In genomic region chr7:29986101-29986500, GRCm38 (mm10) we compare ENCODE assay signal across 15 mouse cellular contexts. TPM values are rescaled to one million over a fixed set of nuclear protein-coding genes. Genes with fewer than 3 reads are reported as not detected.
DNase-seq lines count a peak whose midpoint lies in the region; ATAC-seq and TF ChIP-seq lines count a peak whose summit lies in the region.
"Had no signal": no experiment of that assay in that cellular context is flagged by ENCODE, and none has a peak within 500 bp of the region (broad histone marks: within the 10 kb centered on the region; RNA-seq: fewer than 3 reads in every experiment).

No protein-coding gene starts in this region.

- H3K27ac ChIP-seq in kidney, adult 2 months (ENCODE audit: insufficient read depth, low read depth, low read length): peak overlapping the region; percentile 42; the same call in 1 of the 2 replicates
- no peak overlapping the region for H3K27ac ChIP-seq in embryonic facial prominence, embryonic 14.5 days (replicated peaks; ENCODE audit: low read depth, low read length)
- peak overlapping the region; percentile 11 for H3K27ac ChIP-seq in stomach, embryonic 15.5 days
- H3K27ac ChIP-seq in midbrain, embryonic 15.5 days: no peak overlapping the region
- H3K27ac ChIP-seq: lung, embryonic 15.5 days had no signal

- TF ChIP-seq CTCF in kidney, adult 2 months (conservative IDR thresholded peaks at IDR 0.05; ENCODE audit: insufficient read depth, insufficient read length, low read depth, low read length): no peak

- H3K36me3 ChIP-seq in kidney, adult 2 months (ENCODE audit: control insufficient read depth, insufficient read depth, low read length): no peaks in the 10 kb centered on the region
- peaks cover 44% of the 10 kb centered on the region for H3K36me3 ChIP-seq in embryonic facial prominence, embryonic 14.5 days (ENCODE audit: control insufficient read depth, insufficient read depth, low read length)
- H3K36me3 ChIP-seq in stomach, embryonic 15.5 days: peaks cover 15% of the 10 kb centered on the region
- peaks cover 15% of the 10 kb centered on the region for H3K36me3 ChIP-seq in midbrain, embryonic 15.5 days (replicated peaks)

- no peaks in the 10 kb centered on the region for H3K27me3 ChIP-seq in kidney, adult 2 months (replicated peaks; ENCODE audit: control insufficient read depth, insufficient read depth, low read length)
- H3K27me3 ChIP-seq in embryonic facial prominence, embryonic 14.5 days (replicated peaks; ENCODE audit: control insufficient read depth, insufficient read depth, low read length): no peaks in the 10 kb centered on the region
- no peaks in the 10 kb centered on the region for H3K27me3 ChIP-seq in stomach, embryonic 15.5 days (replicated peaks)
- no peaks in the 10 kb centered on the region for H3K27me3 ChIP-seq in midbrain, embryonic 15.5 days (replicated peaks)
- H3K27me3 ChIP-seq: CH12.LX; embryonic facial prominence, embryonic 13.5 days; lung, embryonic 15.5 days had no signal

- H3K4me1 ChIP-seq in kidney, adult 2 months (ENCODE audit: control insufficient read depth, insufficient read depth, low read length): peaks cover 12% of the 10 kb centered on the region; the same call in 1 of the 2 replicates
- peaks cover 11% of the 10 kb centered on the region; the same call in 1 of the 2 replicates for H3K4me1 ChIP-seq in embryonic facial prominence, embryonic 14.5 days (ENCODE audit: control insufficient read depth, insufficient read depth, low read length)
- H3K4me1 ChIP-seq in stomach, embryonic 15.5 days: 0 out of 2 replicates have a peak, but pooled peaks cover 7% of the 10 kb centered on the region
- H3K4me1 ChIP-seq in midbrain, embryonic 15.5 days: peaks cover 19% of the 10 kb centered on the region

- H3K4me3 ChIP-seq in kidney, adult 2 months (ENCODE audit: insufficient read depth, low read depth, low read length): no peak overlapping the region
- H3K4me3 ChIP-seq in embryonic facial prominence, embryonic 14.5 days (ENCODE audit: low read depth, low read length): 0 out of 2 replicates have a peak overlapping the region, but pooled peaks have one; percentile 89
- H3K4me3 ChIP-seq in stomach, embryonic 15.5 days (replicated peaks): no peak overlapping the region
- H3K4me3 ChIP-seq in midbrain, embryonic 15.5 days: no peak overlapping the region
- H3K4me3 ChIP-seq: lung, embryonic 15.5 days had no signal

- H3K9ac ChIP-seq in embryonic facial prominence, embryonic 14.5 days (ENCODE audit: low read depth, low read length): no peak overlapping the region
- no peak overlapping the region for H3K9ac ChIP-seq in stomach, embryonic 15.5 days
- H3K9ac ChIP-seq in midbrain, embryonic 15.5 days: no peak overlapping the region
- H3K9ac ChIP-seq: embryonic facial prominence, embryonic 13.5 days; lung, embryonic 15.5 days had no signal

- DNase-seq in kidney, adult 2 months: peak; percentile 79
- no peak for DNase-seq in kidney, postnatal 10 days
- DNase-seq in embryonic facial prominence, embryonic 14.5 days (ENCODE audit: low spot score): no peak
- peak; percentile 42 to 71 for DNase-seq in kidney, postnatal 25 days
- DNase-seq in lung, adult 18-20 months: no peak
- DNase-seq: adrenal gland, adult 8-10 months; cerebellum, postnatal 25 days; gastrocnemius, postnatal 25 days; right cerebral cortex, postnatal 4 days had no signal

- TF ChIP-seq POLR2A in kidney, adult 2 months (IDR thresholded peaks at IDR 0.05; ENCODE audit: low read depth, low read length): no peak

- WGBS in kidney, adult 2 months: 54% methylated on average over 8 of the region's 8 CpGs
- WGBS in embryonic facial prominence, embryonic 14.5 days: 86% methylated on average over 8 of the region's 8 CpGs
- 75% methylated on average over 8 of the region's 8 CpGs for WGBS in stomach, embryonic 15.5 days
- WGBS in midbrain, embryonic 15.5 days: 90% methylated on average over 8 of the region's 8 CpGs

- no peaks in the 10 kb centered on the region for H3K9me3 ChIP-seq in embryonic facial prominence, embryonic 14.5 days (ENCODE audit: control insufficient read depth, low read length)
- no peaks in the 10 kb centered on the region for H3K9me3 ChIP-seq in stomach, embryonic 15.5 days
- no peaks in the 10 kb centered on the region for H3K9me3 ChIP-seq in midbrain, embryonic 15.5 days
- H3K9me3 ChIP-seq: embryonic facial prominence, embryonic 13.5 days; lung, embryonic 15.5 days had no signal

- ATAC-seq in embryonic facial prominence, embryonic 14.5 days (ENCODE audit: low read depth): no peak
- no peak for ATAC-seq in stomach, embryonic 15.5 days (ENCODE audit: insufficient read depth, low FRiP score, low read depth)
- no peak for ATAC-seq in midbrain, embryonic 15.5 days (replicated peaks)
- ATAC-seq: forebrain, embryonic 14.5 days had no signal

- peak overlapping the region; percentile 75 for H3K4me2 ChIP-seq in embryonic facial prominence, embryonic 14.5 days (ENCODE audit: low read depth, low read length)
- 0 out of 2 replicates have a peak overlapping the region, but pooled peaks have one; percentile 69 for H3K4me2 ChIP-seq in stomach, embryonic 15.5 days
- no peak overlapping the region for H3K4me2 ChIP-seq in midbrain, embryonic 15.5 days
- H3K4me2 ChIP-seq: lung, embryonic 15.5 days had no signal

RNA-seq across cellular contexts. Expression of gene Zfp568, which starts 2.3 kb away (rescaled TPM):
- 4.5 and 5.0 TPM in 2 replicates for polyA plus RNA-seq in kidney, adult 2 months (2012; rRNA removed)
- polyA plus RNA-seq in embryonic facial prominence, embryonic 14.5 days (2014; fragmentation: Nextera tagmentation; extraction: Ambion mirVana): 29.5 and 29.9 TPM in 2 replicates
- polyA plus RNA-seq in stomach, embryonic 15.5 days (2015; fragmentation: Nextera tagmentation; extraction: Ambion mirVana): 17.8 and 18.8 TPM in 2 replicates
- 6.0 and 7.0 TPM in 2 replicates for polyA plus RNA-seq in midbrain, embryonic 15.5 days (2015; fragmentation: Nextera tagmentation; extraction: Ambion mirVana)

RNA-seq across cellular contexts. Expression of gene Zfp74, which starts 32.2 kb away (rescaled TPM):
- 4.7 and 5.0 TPM in 2 replicates for polyA plus RNA-seq in kidney, adult 2 months (2012; rRNA removed)
- polyA plus RNA-seq in embryonic facial prominence, embryonic 14.5 days (2014; fragmentation: Nextera tagmentation; extraction: Ambion mirVana): 8.9 and 10.3 TPM in 2 replicates
- polyA plus RNA-seq in stomach, embryonic 15.5 days (2015; fragmentation: Nextera tagmentation; extraction: Ambion mirVana): 9.2 and 10.2 TPM in 2 replicates
- 23.4 and 24.2 TPM in 2 replicates for polyA plus RNA-seq in midbrain, embryonic 15.5 days (2015; fragmentation: Nextera tagmentation; extraction: Ambion mirVana)

Comparison
In these comparisons a context has a peak if more than half of its experiments do, and no peak if none do; other contexts are left out.
1. DNase-seq: peak in kidney, adult 2 months (single experiment) and kidney, postnatal 25 days (2 of 2); none in kidney, postnatal 10 days (single experiment), embryonic facial prominence, embryonic 14.5 days (single experiment) and lung, adult 18-20 months (0 of 2).
2. H3K27ac ChIP-seq: peak in kidney, adult 2 months (single experiment) and stomach, embryonic 15.5 days (single experiment); none in embryonic facial prominence, embryonic 14.5 days (single experiment) and midbrain, embryonic 15.5 days (single experiment).